Mouse (Mus musculus) intestine, postnatal 0 days (tissue): ENCODE data around the gene Morn1. TPM values are rescaled to one million over a fixed set of nuclear protein-coding genes. Genes with fewer than 3 reads are reported as not detected.

Source experiments
- ATAC-seq: fragments of 200-750 bp; cut with Nextera tagmentation; 2 replicates; pipeline ENCODE4 v1.8.0; 2017; ENCODE audit warnings: mild to moderate bottlenecking, moderate TSS enrichment, moderate library complexity
- H3K27ac ChIP-seq: fragments of 300-500 bp; sonication (generic); 2 replicates; pipeline ENCODE4 v1.5.1; 2014; ENCODE audit warnings: mild to moderate bottlenecking, low read depth, low read length, moderate library complexity
- H3K27me3 ChIP-seq: fragments of 300-500 bp; sonication (generic); replicated peaks from 2 replicates; pipeline ENCODE4 v1.6.1; 2014; ENCODE audit warnings: low read length, mixed read lengths; ENCODE audit not compliant: control insufficient read depth, insufficient read depth
- H3K36me3 ChIP-seq: fragments of 300-500 bp; sonication (generic); 2 replicates; pipeline ENCODE4 v1.6.1; 2014; ENCODE audit warnings: mild to moderate bottlenecking, moderate library complexity; ENCODE audit not compliant: control insufficient read depth, insufficient read depth
- H3K4me1 ChIP-seq: fragments of 300-500 bp; sonication (generic); replicated peaks from 2 replicates; pipeline ENCODE4 v1.6.1; 2014; ENCODE audit warnings: antibody characterized with exemption, low read length, mixed read lengths; ENCODE audit not compliant: control insufficient read depth, insufficient read depth
- H3K4me2 ChIP-seq: fragments of 300-500 bp; sonication (generic); replicated peaks from 2 replicates; pipeline ENCODE4 v1.6.1; 2014; ENCODE audit warnings: low read depth, mild to moderate bottlenecking, moderate library complexity
- H3K4me3 ChIP-seq: fragments of 300-500 bp; sonication (generic); 2 replicates; pipeline ENCODE4 v1.5.1; 2014; ENCODE audit warnings: low read depth, low read length
- H3K9ac ChIP-seq: fragments of 300-500 bp; sonication (generic); 2 replicates; pipeline ENCODE4 v1.6.1; 2014; ENCODE audit warnings: mild to moderate bottlenecking, low read depth, low read length
- H3K9me3 ChIP-seq: fragments of 300-500 bp; sonication (generic); 2 replicates; pipeline ENCODE4 v1.6.1; 2016; ENCODE audit warnings: mixed run types; ENCODE audit not compliant: control insufficient read depth
- CTCF ChIP-seq: sonication (generic); IDR thresholded peaks from 2 replicates; pipeline ENCODE4 v1.5.1; 2016; ENCODE audit warnings: low read depth, mild to moderate bottlenecking, control low read depth, antibody characterized with exemption, moderate library complexity
- WGBS: fragments of 180-500 bp; shearing (Covaris S2); extraction: QIAGEN DNeasy Blood & Tissue Kit; methylation state at CpG from one replicate; pipeline ENCODE4 v1.1.7; 2014; 5-methylcytosine and 5-hydroxymethylcytosine counted together
- polyA plus RNA-seq: library from polyadenylated mRNA; unstranded; fragments of >200 nt; fragmentation: Nextera tagmentation; extraction: Ambion mirVana; gene quantifications from 2 replicates; pipeline ENCODE4 v1.2.1, GENCODE M21; 2015

Gene Morn1
- polyA plus RNA-seq, 1 experiment from 2014 or later, result 2.2 TPM

- ATAC-seq, result no peak
- no peak overlapping the region for H3K9ac ChIP-seq
- 80% methylated on average over 4 of the region's 4 CpGs for WGBS
- no peaks in the 10 kb centered on the region for H3K4me1 ChIP-seq
- no peak for TF ChIP-seq CTCF
- H3K9me3 ChIP-seq, result no peaks in the 10 kb centered on the region
- H3K4me2 ChIP-seq, result no peak overlapping the region
- no peak overlapping the region for H3K4me3 ChIP-seq
- no peak overlapping the region for H3K27ac ChIP-seq
- no peaks in the 10 kb centered on the region for H3K36me3 ChIP-seq
- H3K27me3 ChIP-seq, result no peaks in the 10 kb centered on the region
These were observed 21.5 kb downstream of the Morn1 start for GRCm38 (mm10) chr4:155107886-155108285.

- 62% methylated on average over 5 of the region's 5 CpGs for WGBS
- Histone ChIP-seq H3K27ac (no peak overlapping the region), H3K9me3 (no peaks in the 10 kb centered on the region), H3K4me3 (no peak overlapping the region), H3K4me1 (0 out of 2 replicates have a peak, but pooled peaks cover 4% of the 10 kb centered on the region), H3K4me2 (no peak overlapping the region), H3K9ac (no peak overlapping the region), H3K27me3 (no peaks in the 10 kb centered on the region), H3K36me3 (no peaks in the 10 kb centered on the region)
- no peak for ATAC-seq
- no peak for TF ChIP-seq CTCF
These were observed 23.1 kb downstream of the Morn1 start for GRCm38 (mm10) chr4:155109471-155109870.

- Histone ChIP-seq H3K4me1 (0 out of 2 replicates have a peak, but pooled peaks cover 4% of the 10 kb centered on the region), H3K4me2 (no peak overlapping the region), H3K9me3 (no peaks in the 10 kb centered on the region), H3K9ac (no peak overlapping the region), H3K36me3 (no peaks in the 10 kb centered on the region), H3K27me3 (no peaks in the 10 kb centered on the region), H3K27ac (no peak overlapping the region), H3K4me3 (no peak overlapping the region)
- ATAC-seq, result peak; percentile 66
- TF ChIP-seq CTCF, result no peak
- WGBS, result 64% methylated on average over 8 of the region's 8 CpGs
These were observed 27.5 kb downstream of the Morn1 start for GRCm38 (mm10) chr4:155113766-155114410.

- H3K27ac ChIP-seq, result no peak overlapping the region
- H3K4me2 ChIP-seq, result no peak overlapping the region
- no peaks in the 10 kb centered on the region for H3K27me3 ChIP-seq
- H3K36me3 ChIP-seq, result no peaks in the 10 kb centered on the region
- H3K9ac ChIP-seq, result no peak overlapping the region
- WGBS, result 75% methylated on average over 4 of the region's 4 CpGs
- H3K4me3 ChIP-seq, result no peak overlapping the region
- no peak for ATAC-seq
- no peak for TF ChIP-seq CTCF
- no peaks in the 10 kb centered on the region for H3K9me3 ChIP-seq
- peaks cover 4% of the 10 kb centered on the region; the same call in 1 of the 2 replicates for H3K4me1 ChIP-seq
These were observed 30.2 kb downstream of the Morn1 start for GRCm38 (mm10) chr4:155116607-155117006.

DNA sequence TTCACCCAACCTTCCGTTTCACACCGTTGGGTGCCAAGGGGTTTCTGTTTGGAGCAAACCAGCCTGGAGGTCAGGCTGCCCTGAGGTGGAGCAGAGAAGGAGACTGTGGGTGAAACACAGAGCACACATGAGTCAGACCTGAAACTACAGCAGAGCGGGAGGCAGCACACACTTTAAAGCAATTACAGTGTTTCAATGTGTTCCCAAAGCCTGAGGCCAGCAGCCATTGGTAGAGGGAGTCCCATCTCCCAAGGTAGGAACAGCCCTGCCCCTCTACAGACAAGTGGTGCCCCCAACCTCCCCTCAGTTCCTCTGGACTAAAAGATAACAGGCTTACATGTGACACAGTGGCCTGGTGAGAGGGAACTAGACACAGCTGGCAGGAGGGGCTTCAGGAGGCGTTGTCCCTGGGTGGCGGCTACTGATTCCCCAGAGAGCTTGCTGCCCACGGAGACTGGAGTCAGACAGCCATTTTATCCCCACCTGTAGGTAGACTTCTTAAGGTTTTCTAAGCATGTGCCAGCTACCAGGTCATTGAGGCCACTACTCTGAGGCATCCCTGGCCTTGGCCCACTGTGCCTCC lies 31.1 kb downstream of the Morn1 start:
- H3K36me3 ChIP-seq, result no peaks in the 10 kb centered on the region
- H3K27me3 ChIP-seq, result no peaks in the 10 kb centered on the region
- WGBS, result 69% methylated on average over 6 of the region's 6 CpGs
- ATAC-seq, result no peak
- TF ChIP-seq CTCF, result no peak
- no peak overlapping the region for H3K4me2 ChIP-seq
- H3K9ac ChIP-seq, result no peak overlapping the region
- H3K9me3 ChIP-seq, result no peaks in the 10 kb centered on the region
- H3K27ac ChIP-seq, result no peak overlapping the region
- no peak overlapping the region for H3K4me3 ChIP-seq
- peaks cover 4% of the 10 kb centered on the region; the same call in 1 of the 2 replicates for H3K4me1 ChIP-seq

- TF ChIP-seq CTCF, result no peak
- no peaks in the 10 kb centered on the region for H3K36me3 ChIP-seq
- H3K27me3 ChIP-seq, result no peaks in the 10 kb centered on the region
- H3K4me1 ChIP-seq, result peaks cover 4% of the 10 kb centered on the region; the same call in 1 of the 2 replicates
- H3K4me2 ChIP-seq, result no peak overlapping the region
- 72% methylated on average over 10 of the region's 10 CpGs for WGBS
- no peak for ATAC-seq
- H3K27ac ChIP-seq, result no peak overlapping the region
- H3K9ac ChIP-seq, result no peak overlapping the region
- H3K9me3 ChIP-seq, result no peaks in the 10 kb centered on the region
- no peak overlapping the region for H3K4me3 ChIP-seq
These were observed 31.9 kb downstream of the Morn1 start for GRCm38 (mm10) chr4:155118278-155118677.
